Mouse (Mus musculus): ENCODE measurements around the gene 2610528J11Rik. TPM values are rescaled to one million over a fixed set of nuclear protein-coding genes. Genes with fewer than 3 reads are reported as not detected.

2610528J11Rik gene
- total and polyA plus RNA-seq, 3 experiments = not detected

- Histone ChIP-seq H3K36me3 (replicated peaks in 1 of 2; ENCODE audit: control insufficient read depth in 1 of 2, insufficient read depth in 1 of 2, low read length in 1 of 2) (no peaks in the 10 kb centered on the region), H3K27ac (ENCODE audit: insufficient read depth, low read depth) (no peak overlapping the region), H3K27me3 (replicated peaks) (peaks cover 79% of the 10 kb centered on the region), H3K4me1 (ENCODE audit: control insufficient read depth in 1 of 2, insufficient read depth in 2 of 2) (peaks cover 0 to 2% of the 10 kb centered on the region in 2 experiments; a peak in 1 of 4 replicates), H3K79me2 (replicated peaks; ENCODE audit: control insufficient read depth, extremely low read depth, insufficient read depth, poor library complexity, severe bottlenecking) (no peaks in the 10 kb centered on the region), H3K9ac (ENCODE audit: insufficient read depth, low read depth) (no peak overlapping the region), H3K9me3 (replicated peaks; ENCODE audit: low read length) (no peaks in the 10 kb centered on the region), H3K4me2 (ENCODE audit: insufficient read depth, low read depth, poor library complexity, severe bottlenecking) (no peak overlapping the region), H3K4me3 (replicated peaks in 1 of 3; ENCODE audit: low read depth in 2 of 3, low read length in 2 of 3, poor library complexity in 1 of 3) (no peak overlapping the region)
- DNase-seq (ENCODE audit: extremely low read depth) = no peak
- in situ Hi-C loops (cut with MboI; ENCODE audit: low pct_ligation_motif_present, low pct_unique_long_range_greater_than_20kb, low sequenced_read_pairs) = no loop called here
- TF ChIP-seq RCOR1 (conservative IDR thresholded peaks at IDR 0.05; ENCODE audit: low read depth, low read length) (no peak), BHLHE40 (IDR thresholded peaks at IDR 0.05; ENCODE audit: low read depth, low read length) (no peak), GABPA (IDR thresholded peaks at IDR 0.05; ENCODE audit: insufficient replicate concordance, low read depth, low read length) (no peak), JUN (IDR thresholded peaks at IDR 0.05; ENCODE audit: insufficient read depth, low read depth, low read length) (no peak), JUND (conservative IDR thresholded peaks at IDR 0.05; ENCODE audit: low read depth, low read length) (no peak), ZKSCAN1 (IDR thresholded peaks at IDR 0.05; ENCODE audit: borderline replicate concordance, low read depth, low read length) (no peak)
- dilution Hi-C loops (cut with MboI; ENCODE audit: extremely low pct_ligation_motif_present, extremely low pct_unique_long_range_greater_than_20kb, low sequenced_read_pairs) = no loop called here
Observed at GRCm38 (mm10) chr4:118518208-118518607, 8.6 kb upstream of the 2610528J11Rik start.

- no peaks in the 10 kb centered on the region for H3K9me3 ChIP-seq (replicated peaks; ENCODE audit: low read length)
- peaks cover 0 to 2% of the 10 kb centered on the region in 2 experiments; a peak in 1 of 4 replicates for H3K4me1 ChIP-seq (ENCODE audit: control insufficient read depth in 1 of 2, insufficient read depth in 2 of 2)
- H3K36me3 ChIP-seq (replicated peaks in 1 of 2; ENCODE audit: control insufficient read depth in 1 of 2, insufficient read depth in 1 of 2, low read length in 1 of 2) = no peaks in the 10 kb centered on the region
- TF ChIP-seq MXI1 (IDR thresholded peaks at IDR 0.05; ENCODE audit: low read depth, low read length) = no peak
- TF ChIP-seq GABPA (IDR thresholded peaks at IDR 0.05; ENCODE audit: insufficient replicate concordance, low read depth, low read length) = no peak
- no peak for TF ChIP-seq MAX (IDR thresholded peaks at IDR 0.05; ENCODE audit: low read length)
- TF ChIP-seq ZNF384 (IDR thresholded peaks at IDR 0.05; ENCODE audit: low read depth, low read length) = no peak
- TF ChIP-seq MAZ (IDR thresholded peaks at IDR 0.05; ENCODE audit: low read depth, low read length) = no peak
- TF ChIP-seq JUN (IDR thresholded peaks at IDR 0.05; ENCODE audit: insufficient read depth, low read depth, low read length) = no peak
- TF ChIP-seq CHD1 (IDR thresholded peaks at IDR 0.05; ENCODE audit: low read depth, low read length) = no peak
- TF ChIP-seq IRF4 (IDR thresholded peaks at IDR 0.05; ENCODE audit: low read depth, low read length) = no peak
- TF ChIP-seq USF2 (conservative IDR thresholded peaks at IDR 0.05; ENCODE audit: low read depth, low read length) = no peak
- no peak for TF ChIP-seq TCF12 (IDR thresholded peaks at IDR 0.05; ENCODE audit: low read depth, low read length)
- no peak for TF ChIP-seq SIN3A (IDR thresholded peaks at IDR 0.05; ENCODE audit: low read length)
- no peak for TF ChIP-seq POLR2AphosphoS2 (IDR thresholded peaks at IDR 0.05; ENCODE audit: low read depth, low read length)
- no peak for TF ChIP-seq RAD21 (IDR thresholded peaks at IDR 0.05; ENCODE audit: low read depth, low read length)
- no peak for TF ChIP-seq POLR2A (IDR thresholded peaks at IDR 0.05; ENCODE audit: low read depth, low read length)
- no peak for TF ChIP-seq KAT2A (IDR thresholded peaks at IDR 0.05; ENCODE audit: insufficient replicate concordance, low read length)
- TF ChIP-seq RCOR1 (conservative IDR thresholded peaks at IDR 0.05; ENCODE audit: low read depth, low read length) = no peak
- H3K9ac ChIP-seq (ENCODE audit: insufficient read depth, low read depth) = no peak overlapping the region
- no peaks in the 10 kb centered on the region for H3K79me2 ChIP-seq (replicated peaks; ENCODE audit: control insufficient read depth, extremely low read depth, insufficient read depth, poor library complexity, severe bottlenecking)
- no peak overlapping the region for H3K4me2 ChIP-seq (ENCODE audit: insufficient read depth, low read depth, poor library complexity, severe bottlenecking)
- no peak overlapping the region for H3K4me3 ChIP-seq (replicated peaks in 1 of 3; ENCODE audit: low read depth in 2 of 3, low read length in 2 of 3, poor library complexity in 1 of 3)
- in situ Hi-C loops (cut with MboI; ENCODE audit: low pct_ligation_motif_present, low pct_unique_long_range_greater_than_20kb, low sequenced_read_pairs) (no loop called here), dilution Hi-C loops (cut with MboI; ENCODE audit: extremely low pct_ligation_motif_present, extremely low pct_unique_long_range_greater_than_20kb, low sequenced_read_pairs) (no loop called here)
- no peak for DNase-seq (ENCODE audit: extremely low read depth)
- H3K27ac ChIP-seq (ENCODE audit: insufficient read depth, low read depth) = no peak overlapping the region
- H3K27me3 ChIP-seq (replicated peaks) = peaks cover 88% of the 10 kb centered on the region
Observed at GRCm38 (mm10) chr4:118522248-118522647, 4.6 kb upstream of the 2610528J11Rik start.
